Mouse (Mus musculus): ENCODE results near the gene Foxl1. TPM values are rescaled to one million over a fixed set of nuclear protein-coding genes. Genes with fewer than 3 reads are reported as not detected.

Gene Foxl1
- polyA plus RNA-seq, 1 experiment from 2014 or later, result 1.9 TPM

DNA sequence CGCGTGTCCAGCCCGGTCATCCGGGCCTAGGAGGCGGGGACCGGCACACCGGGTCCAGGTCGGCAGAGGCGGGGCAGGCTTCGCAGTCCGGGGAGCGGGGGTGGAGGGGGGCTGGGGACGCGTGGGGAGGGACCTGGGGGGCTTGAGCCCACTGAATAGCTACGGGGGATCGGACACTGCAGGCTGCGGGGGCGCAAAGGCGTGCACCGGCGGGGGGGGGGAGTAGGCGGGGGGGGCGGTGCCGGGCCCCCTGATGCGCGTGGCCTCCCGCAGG is 43.9 kb upstream of the Foxl1 start:
- ATAC-seq (ENCODE audit: low FRiP score), result no peak
- Histone ChIP-seq H3K4me3 (ENCODE audit: low read depth, low read length) (peak overlapping the region; percentile 37), H3K4me1 (replicated peaks; ENCODE audit: control insufficient read depth, insufficient read depth, low read length) (peaks cover 13% of the 10 kb centered on the region), H3K9me3 (ENCODE audit: control insufficient read depth, low read length) (no peaks in the 10 kb centered on the region), H3K27me3 (ENCODE audit: control insufficient read depth, insufficient read depth, low read length) (peaks cover 96% of the 10 kb centered on the region), H3K4me2 (replicated peaks; ENCODE audit: low read depth, low read length) (peak overlapping the region; percentile 84), H3K9ac (ENCODE audit: low read depth, low read length) (no peak overlapping the region), H3K27ac (ENCODE audit: low read depth, low read length) (no peak overlapping the region), H3K36me3 (ENCODE audit: control insufficient read depth, insufficient read depth, low read length) (no peaks in the 10 kb centered on the region)
- 0% methylated on average over 13 of the region's 27 CpGs for WGBS
- no peak for DNase-seq (ENCODE audit: low spot score)

DNA sequence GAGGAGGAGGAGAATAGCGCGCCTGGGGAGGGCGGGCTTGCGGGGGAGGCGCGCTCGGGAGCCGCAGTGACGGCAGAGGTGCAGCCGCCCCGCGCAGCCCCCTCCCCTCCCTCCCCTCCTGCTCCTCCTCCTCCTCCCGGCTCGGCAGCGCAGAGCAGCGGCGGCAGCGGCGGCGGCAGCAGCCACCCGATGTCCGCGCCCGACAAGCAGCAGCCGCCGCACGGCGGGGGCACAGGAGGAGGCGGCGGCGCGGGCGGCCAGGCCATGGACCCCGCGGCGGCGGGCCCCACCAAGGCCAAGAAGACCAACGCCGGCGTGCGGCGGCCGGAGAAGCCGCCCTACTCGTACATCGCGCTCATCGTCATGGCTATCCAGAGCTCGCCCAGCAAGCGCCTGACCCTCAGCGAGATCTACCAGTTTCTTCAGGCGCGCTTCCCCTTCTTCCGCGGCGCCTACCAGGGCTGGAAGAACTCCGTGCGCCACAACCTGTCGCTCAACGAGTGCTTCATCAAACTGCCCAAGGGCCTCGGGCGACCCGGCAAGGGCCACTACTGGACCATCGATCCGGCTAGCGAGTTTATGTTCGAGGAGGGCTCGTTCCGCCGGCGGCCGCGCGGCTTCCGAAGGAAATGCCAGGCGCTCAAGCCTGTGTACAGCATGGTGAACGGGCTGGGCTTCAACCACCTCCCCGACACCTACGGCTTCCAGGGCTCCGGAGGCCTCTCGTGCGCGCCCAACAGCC is 43.4 kb upstream of the Foxl1 start, which contains the start of gene Foxf1:
Gene Foxf1, plus strand, starts transcription at position 177 of the 742 bp plus-strand sequence.
- H3K27me3 ChIP-seq (ENCODE audit: control insufficient read depth, insufficient read depth, low read length), result peaks cover 96% of the 10 kb centered on the region
- peak; percentile 70 for DNase-seq (ENCODE audit: low spot score)
- H3K4me2 ChIP-seq (replicated peaks; ENCODE audit: low read depth, low read length), result peak within 1 kb of the TSS; percentile 84
- under 1% methylated on average over 54 of the region's 83 CpGs for WGBS
- 0 out of 2 replicates have a peak within 1 kb of the TSS, but pooled peaks have one; percentile 7 for H3K9ac ChIP-seq (ENCODE audit: low read depth, low read length)
- ATAC-seq (ENCODE audit: low FRiP score), result no peak
- H3K4me3 ChIP-seq (ENCODE audit: low read depth, low read length), result peak within 1 kb of the TSS; percentile 37
- no peaks in the 10 kb centered on the region for H3K36me3 ChIP-seq (ENCODE audit: control insufficient read depth, insufficient read depth, low read length)
- H3K4me1 ChIP-seq (replicated peaks; ENCODE audit: control insufficient read depth, insufficient read depth, low read length), result peaks cover 14% of the 10 kb centered on the region
- no peak within 1 kb of the TSS for H3K27ac ChIP-seq (ENCODE audit: low read depth, low read length)
- H3K9me3 ChIP-seq (ENCODE audit: control insufficient read depth, low read length), result no peaks in the 10 kb centered on the region

DNA sequence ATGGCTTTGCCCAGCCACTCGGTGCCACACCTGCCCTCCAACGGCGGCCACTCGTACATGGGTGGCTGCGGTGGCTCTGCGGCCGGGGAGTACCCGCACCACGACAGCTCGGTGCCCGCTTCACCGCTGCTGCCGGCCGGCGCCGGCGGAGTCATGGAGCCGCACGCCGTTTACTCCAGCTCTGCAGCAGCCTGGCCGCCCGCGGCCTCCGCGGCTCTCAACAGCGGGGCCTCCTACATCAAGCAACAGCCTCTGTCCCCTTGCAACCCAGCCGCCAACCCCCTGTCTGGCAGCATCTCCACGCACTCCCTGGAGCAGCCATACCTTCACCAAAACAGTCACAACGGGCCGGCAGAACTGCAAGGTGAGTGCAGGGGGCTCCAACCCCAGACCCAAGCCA is 42.7 kb upstream of the Foxl1 start:
- 6% methylated on average over 30 of the region's 30 CpGs for WGBS
- H3K9me3 ChIP-seq (ENCODE audit: control insufficient read depth, low read length), result no peaks in the 10 kb centered on the region
- DNase-seq (ENCODE audit: low spot score) (peak; percentile 59), ATAC-seq (ENCODE audit: low FRiP score) (no peak)
- H3K27ac ChIP-seq (ENCODE audit: low read depth, low read length), result no peak overlapping the region
- peak overlapping the region; percentile 37 for H3K4me3 ChIP-seq (ENCODE audit: low read depth, low read length)
- 0 out of 2 replicates have a peak overlapping the region, but pooled peaks have one; percentile 7 for H3K9ac ChIP-seq (ENCODE audit: low read depth, low read length)
- H3K36me3 ChIP-seq (ENCODE audit: control insufficient read depth, insufficient read depth, low read length), result no peaks in the 10 kb centered on the region
- peaks cover 16% of the 10 kb centered on the region for H3K4me1 ChIP-seq (replicated peaks; ENCODE audit: control insufficient read depth, insufficient read depth, low read length)
- peaks cover 96% of the 10 kb centered on the region for H3K27me3 ChIP-seq (ENCODE audit: control insufficient read depth, insufficient read depth, low read length)
- peak overlapping the region; percentile 84; the same call in 1 of the 2 replicates for H3K4me2 ChIP-seq (replicated peaks; ENCODE audit: low read depth, low read length)

DNA sequence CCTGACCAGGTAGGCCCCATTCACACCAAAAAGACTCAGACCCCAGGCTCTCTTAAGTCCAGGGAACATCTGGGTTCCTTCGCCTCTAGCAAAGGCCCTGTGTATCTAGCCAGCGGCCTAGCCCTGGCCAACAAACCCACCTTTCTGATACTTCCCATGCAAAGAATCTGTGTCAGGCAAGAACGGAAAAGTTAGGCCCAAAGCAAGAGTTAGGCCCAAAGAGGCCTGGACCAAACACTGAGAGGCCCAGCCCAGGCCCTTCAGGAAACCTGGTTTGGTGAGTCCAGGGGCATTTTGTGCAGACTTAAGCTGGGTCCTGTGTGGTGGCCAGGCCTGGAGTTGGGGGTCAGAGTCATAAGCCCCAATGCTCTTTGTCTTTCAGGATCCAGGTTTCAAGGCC is 42.2 kb upstream of the Foxl1 start:
- Histone ChIP-seq H3K36me3 (ENCODE audit: control insufficient read depth, insufficient read depth, low read length) (no peaks in the 10 kb centered on the region), H3K4me2 (replicated peaks; ENCODE audit: low read depth, low read length) (no peak overlapping the region), H3K4me1 (replicated peaks; ENCODE audit: control insufficient read depth, insufficient read depth, low read length) (peaks cover 16% of the 10 kb centered on the region), H3K9ac (ENCODE audit: low read depth, low read length) (no peak overlapping the region), H3K9me3 (ENCODE audit: control insufficient read depth, low read length) (no peaks in the 10 kb centered on the region), H3K27ac (ENCODE audit: low read depth, low read length) (no peak overlapping the region), H3K4me3 (ENCODE audit: low read depth, low read length) (no peak overlapping the region), H3K27me3 (ENCODE audit: control insufficient read depth, insufficient read depth, low read length) (peaks cover 96% of the 10 kb centered on the region)
- 9% methylated on average over 3 of the region's 3 CpGs for WGBS
- ATAC-seq (ENCODE audit: low FRiP score) (no peak), DNase-seq (ENCODE audit: low spot score) (no peak)

DNA sequence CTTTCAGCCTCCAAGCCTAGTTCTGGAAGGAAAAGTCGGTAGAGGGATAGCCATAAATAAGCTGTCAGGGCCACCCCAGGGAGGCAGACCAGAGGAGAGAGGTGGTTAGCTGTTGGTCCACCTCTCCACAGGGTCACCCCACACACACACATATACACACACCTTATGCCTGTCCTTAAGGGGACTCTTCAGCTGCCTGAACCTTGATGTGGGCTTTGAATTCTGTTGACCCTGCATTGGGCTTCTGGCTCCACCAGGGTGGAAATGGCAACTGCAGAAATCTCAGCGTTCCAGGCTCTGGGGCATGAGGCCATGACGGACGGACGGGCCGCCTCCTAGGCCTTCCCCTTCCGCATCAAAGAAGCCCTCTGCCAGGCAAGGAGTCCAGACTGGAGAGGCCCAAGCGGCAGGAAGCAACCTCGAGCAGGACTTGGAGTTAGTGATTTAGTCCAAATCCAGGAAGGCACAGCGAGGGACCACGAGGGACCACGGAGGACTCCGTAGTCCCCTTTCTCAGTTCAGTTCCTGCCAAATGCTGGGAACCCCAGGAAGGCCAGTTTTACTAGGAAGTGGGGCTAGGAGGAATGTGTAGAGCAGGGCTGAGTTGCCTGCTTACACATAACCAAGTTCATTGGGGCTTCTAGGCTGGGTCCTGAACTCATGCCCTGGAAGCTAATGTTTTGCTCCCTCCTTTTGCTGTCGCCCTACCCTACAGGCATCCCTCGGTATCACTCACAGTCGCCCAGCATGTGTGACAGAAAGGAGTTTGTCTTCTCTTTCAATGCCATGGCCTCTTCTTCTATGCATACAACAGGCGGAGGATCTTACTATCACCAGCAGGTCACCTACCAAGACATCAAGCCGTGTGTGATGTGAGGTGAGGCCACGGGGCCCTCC is 41.5 kb upstream of the Foxl1 start:
- Histone ChIP-seq H3K27me3 (ENCODE audit: control insufficient read depth, insufficient read depth, low read length) (peaks cover 96% of the 10 kb centered on the region), H3K9ac (ENCODE audit: low read depth, low read length) (no peak overlapping the region), H3K9me3 (ENCODE audit: control insufficient read depth, low read length) (no peaks in the 10 kb centered on the region), H3K4me1 (replicated peaks; ENCODE audit: control insufficient read depth, insufficient read depth, low read length) (peaks cover 16% of the 10 kb centered on the region), H3K4me3 (ENCODE audit: low read depth, low read length) (no peak overlapping the region), H3K36me3 (ENCODE audit: control insufficient read depth, insufficient read depth, low read length) (no peaks in the 10 kb centered on the region), H3K27ac (ENCODE audit: low read depth, low read length) (no peak overlapping the region), H3K4me2 (replicated peaks; ENCODE audit: low read depth, low read length) (no peak overlapping the region)
- ATAC-seq (ENCODE audit: low FRiP score) (no peak), DNase-seq (ENCODE audit: low spot score) (peak; percentile 50)
- 3% methylated on average over 19 of the region's 19 CpGs for WGBS

DNA sequence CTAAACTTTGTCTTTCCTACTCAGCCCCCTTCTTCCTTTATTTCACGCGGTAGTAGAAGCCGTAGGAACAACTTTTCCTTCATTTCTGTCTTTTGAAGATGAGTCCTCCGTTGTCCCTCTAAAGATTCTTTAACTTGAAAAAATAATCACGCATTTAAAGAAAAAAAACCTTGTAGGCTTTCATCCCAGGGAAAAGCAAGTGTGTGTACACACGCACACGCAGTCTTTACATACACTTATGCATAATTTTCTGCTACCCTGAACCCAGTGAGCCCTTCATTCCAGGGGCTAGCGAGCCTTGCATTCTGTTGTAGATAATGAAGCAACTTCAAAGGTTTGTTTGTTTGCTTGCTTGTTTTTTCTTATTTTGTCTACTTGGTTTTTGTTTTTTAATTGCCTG is 39.5 kb upstream of the Foxl1 start:
- Histone ChIP-seq H3K4me1 (replicated peaks; ENCODE audit: control insufficient read depth, insufficient read depth, low read length) (peaks cover 12% of the 10 kb centered on the region), H3K4me2 (replicated peaks; ENCODE audit: low read depth, low read length) (no peak overlapping the region), H3K9ac (ENCODE audit: low read depth, low read length) (no peak overlapping the region), H3K36me3 (ENCODE audit: control insufficient read depth, insufficient read depth, low read length) (no peaks in the 10 kb centered on the region), H3K9me3 (ENCODE audit: control insufficient read depth, low read length) (no peaks in the 10 kb centered on the region), H3K27ac (ENCODE audit: low read depth, low read length) (no peak overlapping the region), H3K27me3 (ENCODE audit: control insufficient read depth, insufficient read depth, low read length) (peaks cover 96% of the 10 kb centered on the region), H3K4me3 (ENCODE audit: low read depth, low read length) (no peak overlapping the region)
- ATAC-seq (ENCODE audit: low FRiP score), result no peak
- peak; percentile 50 for DNase-seq (ENCODE audit: low spot score)
- WGBS, result 2% methylated on average over 8 of the region's 8 CpGs

DNA sequence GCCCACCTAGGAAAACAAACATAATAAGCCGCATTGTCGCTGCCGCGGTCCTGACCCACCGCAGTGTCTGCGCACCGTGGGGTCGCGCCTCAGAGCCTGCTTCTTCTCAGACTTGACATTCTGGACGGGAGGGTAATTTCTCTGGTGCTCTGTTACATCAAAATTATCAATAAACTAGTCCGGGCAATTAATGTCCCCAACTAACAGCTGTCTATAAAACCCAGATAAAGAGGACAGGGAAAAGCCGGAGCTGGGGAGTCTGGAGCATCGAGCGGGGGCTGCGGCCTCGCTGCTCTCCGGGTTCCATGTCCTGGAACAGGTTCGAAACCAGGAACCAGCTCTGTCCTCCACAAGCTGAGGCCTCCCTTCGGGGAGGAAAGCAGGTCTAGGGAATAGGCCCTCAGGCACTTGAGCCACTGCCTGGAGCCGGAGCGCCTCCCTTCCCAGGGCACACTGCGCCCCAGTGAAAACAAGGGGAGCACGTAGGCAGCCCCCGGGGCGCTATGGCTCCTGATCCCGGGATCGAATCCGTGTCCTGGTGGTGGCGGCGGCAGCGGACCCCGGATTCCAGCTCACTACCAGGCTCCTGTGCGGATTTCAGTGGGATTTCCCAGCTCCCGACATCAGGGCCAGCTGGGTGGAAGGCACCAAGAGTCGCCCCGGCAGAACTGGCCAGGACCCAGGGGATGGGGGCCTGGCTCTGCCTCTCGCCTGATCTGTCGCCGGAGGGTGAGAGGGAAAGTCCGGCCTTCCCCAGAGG is 38.7 kb upstream of the Foxl1 start:
- Histone ChIP-seq H3K27ac (ENCODE audit: low read depth, low read length) (no peak overlapping the region), H3K36me3 (ENCODE audit: control insufficient read depth, insufficient read depth, low read length) (no peaks in the 10 kb centered on the region), H3K27me3 (ENCODE audit: control insufficient read depth, insufficient read depth, low read length) (peaks cover 92% of the 10 kb centered on the region), H3K4me3 (ENCODE audit: low read depth, low read length) (no peak overlapping the region), H3K4me1 (replicated peaks; ENCODE audit: control insufficient read depth, insufficient read depth, low read length) (peaks cover 7% of the 10 kb centered on the region; the same call in 1 of the 2 replicates), H3K9me3 (ENCODE audit: control insufficient read depth, low read length) (no peaks in the 10 kb centered on the region), H3K9ac (ENCODE audit: low read depth, low read length) (no peak overlapping the region), H3K4me2 (replicated peaks; ENCODE audit: low read depth, low read length) (no peak overlapping the region)
- 3% methylated on average over 40 of the region's 40 CpGs for WGBS
- no peak for ATAC-seq (ENCODE audit: low FRiP score)
- DNase-seq (ENCODE audit: low spot score), result no peak

DNA sequence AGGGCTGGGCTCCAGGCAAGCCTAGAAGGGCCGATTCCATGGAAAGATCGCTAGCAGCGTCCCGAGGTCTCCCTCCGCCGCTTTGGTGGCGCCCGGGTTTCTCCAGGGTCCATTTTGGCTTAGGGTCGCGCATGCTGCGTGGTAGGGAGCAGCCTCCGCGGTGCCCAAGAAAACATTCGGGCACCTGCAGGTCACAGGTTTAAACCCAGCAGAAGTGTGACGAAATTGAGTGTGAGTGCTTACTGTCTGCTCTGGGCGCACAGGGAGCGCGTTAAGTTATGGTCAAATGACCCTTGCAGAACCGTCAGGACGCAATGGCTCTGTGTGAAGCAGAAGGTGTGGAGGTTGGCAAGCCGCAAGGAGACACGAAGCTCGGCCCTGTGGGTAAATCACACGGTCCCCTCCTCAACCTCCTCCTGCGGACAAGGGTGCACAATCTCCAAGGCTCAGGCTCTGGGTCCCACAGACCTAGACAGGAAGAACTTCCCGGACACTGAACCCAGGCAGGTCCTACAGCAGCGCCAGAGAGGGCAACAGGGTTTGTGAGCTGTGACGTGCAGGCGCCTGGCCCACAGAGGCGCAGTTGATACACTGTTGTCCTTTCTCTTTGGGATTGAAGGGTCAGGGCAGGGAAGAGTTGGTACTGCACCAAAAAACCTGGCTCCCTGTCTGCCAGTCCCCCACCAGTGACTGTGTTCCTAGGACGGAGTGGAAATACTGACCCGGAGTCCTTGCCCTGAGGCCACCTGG is 37.9 kb upstream of the Foxl1 start:
- peak; percentile 44 for DNase-seq (ENCODE audit: low spot score)
- H3K36me3 ChIP-seq (ENCODE audit: control insufficient read depth, insufficient read depth, low read length), result no peaks in the 10 kb centered on the region
- no peak overlapping the region for H3K4me2 ChIP-seq (replicated peaks; ENCODE audit: low read depth, low read length)
- H3K4me3 ChIP-seq (ENCODE audit: low read depth, low read length), result no peak overlapping the region
- H3K9ac ChIP-seq (ENCODE audit: low read depth, low read length), result no peak overlapping the region
- no peak for ATAC-seq (ENCODE audit: low FRiP score)
- 3% methylated on average over 32 of the region's 32 CpGs for WGBS
- H3K4me1 ChIP-seq (replicated peaks; ENCODE audit: control insufficient read depth, insufficient read depth, low read length), result peaks cover 4% of the 10 kb centered on the region; the same call in 1 of the 2 replicates
- H3K9me3 ChIP-seq (ENCODE audit: control insufficient read depth, low read length), result no peaks in the 10 kb centered on the region
- H3K27me3 ChIP-seq (ENCODE audit: control insufficient read depth, insufficient read depth, low read length), result peaks cover 84% of the 10 kb centered on the region
- no peak overlapping the region for H3K27ac ChIP-seq (ENCODE audit: low read depth, low read length)
